ENCODE assay signal across 16 mouse cellular contexts in genomic region chr15:51291183-51291582, GRCm38 (mm10).
"Had no signal": no experiment of that assay in that cellular context is flagged by ENCODE, and none has a peak within 500 bp of the region (broad histone marks: within the 10 kb centered on the region; RNA-seq: fewer than 3 reads in every experiment).

No protein-coding gene starts in this region.

- DNase-seq: gastrocnemius, adult 2 months; gastrocnemius, postnatal 10 days; gastrocnemius, postnatal 25 days; heart, adult 18-20 months; heart, postnatal 14 days; heart, postnatal 36 days; kidney, adult 11 months; kidney, adult 2 months; kidney, adult 9 months; kidney, postnatal 14 days; kidney, postnatal 36 days; layer of hippocampus, adult 9-11 months; liver; liver, embryonic 13.5 days had no signal

- ATAC-seq: hindbrain, postnatal 0 days; intestine, embryonic 16.5 days had no signal
